Mouse (Mus musculus) inflammation-experienced regulatory T-cells, adult 6 months (primary cell): ENCODE data around the gene Grin3a. TPM values are rescaled to one million over a fixed set of nuclear protein-coding genes. Genes with fewer than 3 reads are reported as not detected.

Experiments
- ATAC-seq: one replicate; pipeline ENCODE4 v1.8.0; 2017
- polyA plus RNA-seq, 3 experiments: library from polyadenylated mRNA; unstranded; fragments of 100-300 nt; shearing (Covaris generic); gene quantifications; one replicate each; pipeline ENCODE4 v1.2.1; 2017

Gene Grin3a
- not detected for polyA plus RNA-seq

GRCm38 (mm10) chr4:49845612-49845985, at the start of gene Grin3a:
Gene Grin3a, minus strand, starts transcription at chr4:49845744.
- ATAC-seq = no peak

GRCm38 (mm10) chr4:49891835-49892301, 46.3 kb upstream of the Grin3a start:
- ATAC-seq = no peak

- no peak for ATAC-seq
These were observed 31.5 kb upstream of the Grin3a start for GRCm38 (mm10) chr4:49877084-49877483.

- no peak for ATAC-seq
These were observed 15.1 kb upstream of the Grin3a start for GRCm38 (mm10) chr4:49860611-49861010.

- no peak for ATAC-seq
These were observed 524 bp downstream of the Grin3a start for GRCm38 (mm10) chr4:49844828-49845611.

GRCm38 (mm10) chr4:49844274-49844827, 1.2 kb downstream of the Grin3a start:
- no peak for ATAC-seq

GRCm38 (mm10) chr4:49843787-49844186, 1.8 kb downstream of the Grin3a start:
- ATAC-seq = no peak

- no peak for ATAC-seq
These were observed 13.5 kb downstream of the Grin3a start for GRCm38 (mm10) chr4:49832035-49832434.

GRCm38 (mm10) chr4:49813852-49814251, 31.7 kb downstream of the Grin3a start:
- ATAC-seq = no peak

GRCm38 (mm10) chr4:49806791-49807190, 38.8 kb downstream of the Grin3a start:
- ATAC-seq = no peak

GRCm38 (mm10) chr4:49799338-49799737, 46.2 kb downstream of the Grin3a start:
- no peak for ATAC-seq

- ATAC-seq = no peak
These were observed 56.6 kb downstream of the Grin3a start for GRCm38 (mm10) chr4:49788971-49789370.

GRCm38 (mm10) chr4:49742847-49743246, 102.7 kb downstream of the Grin3a start:
- ATAC-seq = no peak

GRCm38 (mm10) chr4:49741942-49742341, 103.6 kb downstream of the Grin3a start:
- no peak for ATAC-seq

- ATAC-seq = no peak
These were observed 104.5 kb downstream of the Grin3a start for GRCm38 (mm10) chr4:49740796-49741766.

GRCm38 (mm10) chr4:49739561-49739960, 106.0 kb downstream of the Grin3a start:
- ATAC-seq = no peak

GRCm38 (mm10) chr4:49729326-49729725, 116.2 kb downstream of the Grin3a start:
- ATAC-seq = no peak

GRCm38 (mm10) chr4:49723908-49724307, 121.6 kb downstream of the Grin3a start:
- ATAC-seq = no peak

- no peak for ATAC-seq
These were observed 153.9 kb downstream of the Grin3a start for GRCm38 (mm10) chr4:49691405-49692194.

- no peak for ATAC-seq
These were observed 156.8 kb downstream of the Grin3a start for GRCm38 (mm10) chr4:49688594-49689288.

- ATAC-seq = no peak
These were observed 163.7 kb downstream of the Grin3a start, which contains the start of gene Ppp3r2 for GRCm38 (mm10) chr4:49681812-49682211. Gene Ppp3r2, minus strand, starts transcription at chr4:49682024.
